Mouse (Mus musculus) liver, embryonic 15.5 days (tissue): Measurements from ENCODE around the gene Fam111a. TPM values are rescaled to one million over a fixed set of nuclear protein-coding genes. Genes with fewer than 3 reads are reported as not detected.

ENCODE experiments used
- ATAC-seq: fragments of 200-750 bp; cut with Nextera tagmentation; 2 replicates; pipeline ENCODE4 v1.8.0; 2017; ENCODE audit warnings: moderate number of reproducible peaks, mild to moderate bottlenecking, moderate library complexity; ENCODE audit not compliant: insufficient read depth
- H3K27ac ChIP-seq: fragments of 300-500 bp; sonication (generic); replicated peaks from 2 replicates; pipeline ENCODE4 v1.5.1; 2015; ENCODE audit warnings: mild to moderate bottlenecking, inconsistent platforms
- H3K27me3 ChIP-seq: fragments of 300-500 bp; sonication (generic); 2 replicates; pipeline ENCODE4 v1.6.1; 2015; ENCODE audit warnings: mild to moderate bottlenecking, inconsistent platforms
- H3K36me3 ChIP-seq: fragments of 300-500 bp; sonication (generic); replicated peaks from 2 replicates; pipeline ENCODE4 v1.6.1; 2015; ENCODE audit warnings: moderate library complexity, mild to moderate bottlenecking, inconsistent platforms
- H3K4me1 ChIP-seq: fragments of 300-500 bp; sonication (generic); replicated peaks from 2 replicates; pipeline ENCODE4 v1.6.1; 2015; ENCODE audit warnings: inconsistent platforms
- H3K4me2 ChIP-seq: fragments of 300-500 bp; sonication (generic); 2 replicates; pipeline ENCODE4 v1.6.1; 2015; ENCODE audit warnings: moderate library complexity, mild to moderate bottlenecking, inconsistent platforms
- H3K4me3 ChIP-seq: fragments of 300-500 bp; sonication (generic); replicated peaks from 2 replicates; pipeline ENCODE4 v1.5.1; 2015; ENCODE audit warnings: mild to moderate bottlenecking, inconsistent platforms
- H3K9ac ChIP-seq: fragments of 300-500 bp; sonication (generic); 2 replicates; pipeline ENCODE4 v1.6.1; 2015; ENCODE audit warnings: moderate library complexity, mild to moderate bottlenecking, inconsistent platforms
- H3K9me3 ChIP-seq: fragments of 300-500 bp; sonication (generic); replicated peaks from 2 replicates; pipeline ENCODE4 v1.6.1; 2016; ENCODE audit warnings: inconsistent platforms
- WGBS: fragments of 180-500 bp; shearing (Covaris S2); methylation state at CpG from one replicate; pipeline ENCODE4 v1.1.7; 2015; ENCODE audit warnings: mixed read lengths; ENCODE audit not compliant: insufficient replicate concordance; 5-methylcytosine and 5-hydroxymethylcytosine counted together
- polyA plus RNA-seq: library from polyadenylated mRNA; unstranded; fragments of >200 nt; fragmentation: Nextera tagmentation; extraction: Ambion mirVana; gene quantifications from 2 replicates; pipeline ENCODE4 v1.2.1, GENCODE M21; 2015

Gene Fam111a
- polyA plus RNA-seq, 1 experiment from 2014 or later, result 23.8 TPM

GRCm38 (mm10) chr19:12564197-12564596 is 18.7 kb downstream of the Fam111a start:
- Histone ChIP-seq H3K4me3 (no peak overlapping the region), H3K36me3 (no peaks in the 10 kb centered on the region), H3K27me3 (no peaks in the 10 kb centered on the region), H3K4me2 (no peak overlapping the region), H3K9ac (no peak overlapping the region), H3K4me1 (no peaks in the 10 kb centered on the region), H3K9me3 (no peaks in the 10 kb centered on the region), H3K27ac (no peak overlapping the region)
- ATAC-seq, result no peak

- Histone ChIP-seq H3K36me3 (no peaks in the 10 kb centered on the region), H3K4me2 (no peak overlapping the region), H3K27me3 (no peaks in the 10 kb centered on the region), H3K9me3 (no peaks in the 10 kb centered on the region), H3K4me3 (no peak overlapping the region), H3K4me1 (peaks cover under 1% of the 10 kb centered on the region; the same call in 1 of the 2 replicates), H3K27ac (no peak overlapping the region), H3K9ac (no peak overlapping the region)
- WGBS, result 40% methylated on average over 4 of the region's 4 CpGs
- ATAC-seq, result no peak
Measured at GRCm38 (mm10) chr19:12567011-12567410, 21.5 kb downstream of the Fam111a start.

- WGBS, result 57% methylated on average over 2 of the region's 2 CpGs
- no peak overlapping the region for H3K27ac ChIP-seq
- ATAC-seq, result no peak
- H3K9ac ChIP-seq, result no peak overlapping the region
- H3K4me1 ChIP-seq, result peaks cover 23% of the 10 kb centered on the region
- H3K27me3 ChIP-seq, result no peaks in the 10 kb centered on the region
- no peak overlapping the region for H3K4me2 ChIP-seq
- H3K9me3 ChIP-seq, result no peaks in the 10 kb centered on the region
- H3K36me3 ChIP-seq, result no peaks in the 10 kb centered on the region
- H3K4me3 ChIP-seq, result no peak overlapping the region
Measured at GRCm38 (mm10) chr19:12570866-12571265, 25.3 kb downstream of the Fam111a start.

- Histone ChIP-seq H3K27me3 (no peaks in the 10 kb centered on the region), H3K27ac (no peak overlapping the region), H3K4me1 (peaks cover 28% of the 10 kb centered on the region), H3K9ac (no peak overlapping the region), H3K4me2 (no peak overlapping the region), H3K4me3 (no peak overlapping the region), H3K9me3 (no peaks in the 10 kb centered on the region), H3K36me3 (peaks cover 2% of the 10 kb centered on the region; the same call in 1 of the 2 replicates)
- 71% methylated on average over 1 of the region's 1 CpGs for WGBS
- no peak for ATAC-seq
Measured at GRCm38 (mm10) chr19:12571687-12572086, 26.1 kb downstream of the Fam111a start.

- peaks cover 29% of the 10 kb centered on the region for H3K4me1 ChIP-seq
- H3K27me3 ChIP-seq, result no peaks in the 10 kb centered on the region
- peak overlapping the region; percentile 70 for H3K4me3 ChIP-seq
- WGBS, result 43% methylated on average over 1 of the region's 1 CpGs
- peak overlapping the region; percentile 49 for H3K9ac ChIP-seq
- peak overlapping the region; percentile 71 for H3K4me2 ChIP-seq
- peaks cover 12% of the 10 kb centered on the region for H3K36me3 ChIP-seq
- no peak for ATAC-seq
- peak overlapping the region; percentile 78 for H3K27ac ChIP-seq
- no peaks in the 10 kb centered on the region for H3K9me3 ChIP-seq
Measured at GRCm38 (mm10) chr19:12572614-12573265, 27.2 kb downstream of the Fam111a start.

GRCm38 (mm10) chr19:12573266-12574011 is 27.9 kb downstream of the Fam111a start:
- Histone ChIP-seq H3K9me3 (no peaks in the 10 kb centered on the region), H3K4me1 (peaks cover 29% of the 10 kb centered on the region), H3K4me3 (peak overlapping the region; percentile 70), H3K4me2 (peak overlapping the region; percentile 71), H3K36me3 (peaks cover 19% of the 10 kb centered on the region), H3K27ac (peak overlapping the region; percentile 78), H3K27me3 (no peaks in the 10 kb centered on the region), H3K9ac (peak overlapping the region; percentile 70)
- WGBS, result 2% methylated on average over 14 of the region's 14 CpGs
- ATAC-seq, result peak; percentile 99

GRCm38 (mm10) chr19:12574012-12574407 is 28.5 kb downstream of the Fam111a start:
- peak; percentile 6; the same call in 1 of the 2 replicates for ATAC-seq
- peaks cover 23% of the 10 kb centered on the region for H3K36me3 ChIP-seq
- peak overlapping the region; percentile 71 for H3K4me2 ChIP-seq
- no peaks in the 10 kb centered on the region for H3K27me3 ChIP-seq
- H3K4me3 ChIP-seq, result peak overlapping the region; percentile 70
- 4% methylated on average over 5 of the region's 5 CpGs for WGBS
- peak overlapping the region; percentile 70 for H3K9ac ChIP-seq
- H3K9me3 ChIP-seq, result no peaks in the 10 kb centered on the region
- H3K4me1 ChIP-seq, result peaks cover 29% of the 10 kb centered on the region
- peak overlapping the region; percentile 73 for H3K27ac ChIP-seq

- no peaks in the 10 kb centered on the region for H3K9me3 ChIP-seq
- 60% methylated on average over 7 of the region's 7 CpGs for WGBS
- H3K4me1 ChIP-seq, result peaks cover 29% of the 10 kb centered on the region
- peak overlapping the region; percentile 71 for H3K4me2 ChIP-seq
- no peak overlapping the region for H3K27ac ChIP-seq
- H3K4me3 ChIP-seq, result peak overlapping the region; percentile 70
- no peak for ATAC-seq
- H3K9ac ChIP-seq, result peak overlapping the region; percentile 16; the same call in 1 of the 2 replicates
- no peaks in the 10 kb centered on the region for H3K27me3 ChIP-seq
- peaks cover 29% of the 10 kb centered on the region for H3K36me3 ChIP-seq
Measured at GRCm38 (mm10) chr19:12575107-12575506, 29.6 kb downstream of the Fam111a start.

- H3K27ac ChIP-seq, result no peak overlapping the region
- H3K36me3 ChIP-seq, result peaks cover 29% of the 10 kb centered on the region
- 0 out of 2 replicates have a peak overlapping the region, but pooled peaks have one; percentile 4 for H3K9ac ChIP-seq
- 61% methylated on average over 2 of the region's 2 CpGs for WGBS
- peak overlapping the region; percentile 70 for H3K4me3 ChIP-seq
- H3K27me3 ChIP-seq, result no peaks in the 10 kb centered on the region
- peak overlapping the region; percentile 71 for H3K4me2 ChIP-seq
- peaks cover 29% of the 10 kb centered on the region for H3K4me1 ChIP-seq
- no peaks in the 10 kb centered on the region for H3K9me3 ChIP-seq
- no peak for ATAC-seq
Measured at GRCm38 (mm10) chr19:12575514-12575913, 30.0 kb downstream of the Fam111a start.

GRCm38 (mm10) chr19:12576639-12577038 is 31.1 kb downstream of the Fam111a start:
- no peaks in the 10 kb centered on the region for H3K27me3 ChIP-seq
- no peak overlapping the region for H3K27ac ChIP-seq
- H3K4me3 ChIP-seq, result no peak overlapping the region
- 56% methylated on average over 2 of the region's 2 CpGs for WGBS
- H3K36me3 ChIP-seq, result peaks cover 29% of the 10 kb centered on the region
- no peak for ATAC-seq
- H3K9ac ChIP-seq, result no peak overlapping the region
- H3K9me3 ChIP-seq, result no peaks in the 10 kb centered on the region
- H3K4me2 ChIP-seq, result peak overlapping the region; percentile 71
- peaks cover 29% of the 10 kb centered on the region for H3K4me1 ChIP-seq

- H3K9ac ChIP-seq, result no peak overlapping the region
- H3K27ac ChIP-seq, result no peak overlapping the region
- no peaks in the 10 kb centered on the region; the same call in 1 of the 2 replicates for H3K4me1 ChIP-seq
- H3K9me3 ChIP-seq, result no peaks in the 10 kb centered on the region
- no peaks in the 10 kb centered on the region for H3K27me3 ChIP-seq
- no peak overlapping the region for H3K4me2 ChIP-seq
- WGBS, result 47% methylated on average over 4 of the region's 4 CpGs
- ATAC-seq, result no peak
- peaks cover 55% of the 10 kb centered on the region for H3K36me3 ChIP-seq
- H3K4me3 ChIP-seq, result no peak overlapping the region
Measured at GRCm38 (mm10) chr19:12585310-12585709, 39.8 kb downstream of the Fam111a start.
